Mouse (Mus musculus) spleen, postnatal 14 days (tissue): ENCODE measurements around the gene Tmem251.

ENCODE experiments used
- DNase-seq, 2 experiments: peaks; one replicate each; pipeline ENCODE4 v3.0.0; 2021 to 2022; ENCODE audit warnings: low spot score in 2 of 2

Tmem251 gene

GRCm38 (mm10) chr12:102710851-102711375 lies 32.6 kb upstream of the Tmem251 start:
- DNase-seq = no peak

DNA sequence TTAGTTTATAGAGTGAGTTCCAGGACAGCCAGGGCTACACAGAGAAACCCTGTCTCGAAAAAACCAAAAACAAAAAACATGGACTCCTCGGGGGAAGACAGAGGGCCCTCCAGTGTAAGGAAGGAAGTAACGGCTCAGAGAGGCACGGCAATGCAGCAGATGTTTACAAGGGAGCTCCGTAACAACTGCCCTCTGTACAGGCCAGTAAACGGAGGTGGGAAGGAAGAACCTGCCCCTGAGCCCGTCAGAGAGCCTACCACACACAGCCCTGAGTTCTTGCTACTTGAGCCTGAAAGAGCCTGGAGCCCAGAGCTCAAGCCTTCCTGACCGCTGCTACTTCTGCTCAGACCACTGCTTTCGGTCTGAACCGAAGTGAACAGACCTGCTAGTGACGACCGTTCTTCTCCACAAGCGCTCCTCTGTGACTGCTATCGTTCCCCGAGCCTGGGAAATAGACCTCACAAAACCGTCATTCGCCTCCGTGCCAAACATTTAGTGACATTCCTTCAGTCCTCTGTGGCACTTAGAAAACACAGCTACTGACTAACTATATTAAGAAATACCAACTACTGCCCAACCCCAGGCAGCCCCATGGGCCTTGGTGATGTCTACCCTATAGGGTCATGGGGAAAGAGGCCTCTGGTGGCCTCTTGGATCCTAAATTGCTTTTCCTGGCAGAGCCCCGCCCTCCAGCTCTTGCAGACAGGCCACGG lies 30.3 kb upstream of the Tmem251 start:
- DNase-seq = no peak

GRCm38 (mm10) chr12:102714116-102714515 lies 29.4 kb upstream of the Tmem251 start:
- DNase-seq = no peak

- DNase-seq = no peak
These were observed 28.7 kb upstream of the Tmem251 start for GRCm38 (mm10) chr12:102714654-102715395.

GRCm38 (mm10) chr12:102719552-102720315 lies 23.8 kb upstream of the Tmem251 start:
- peak in 1 of 2 experiments; percentile 29 for DNase-seq

- DNase-seq = no peak
These were observed 21.1 kb upstream of the Tmem251 start for GRCm38 (mm10) chr12:102722451-102722850.

- no peak for DNase-seq
These were observed 20.6 kb upstream of the Tmem251 start for GRCm38 (mm10) chr12:102722966-102723365.

GRCm38 (mm10) chr12:102723861-102724260 lies 19.7 kb upstream of the Tmem251 start:
- no peak for DNase-seq

DNA sequence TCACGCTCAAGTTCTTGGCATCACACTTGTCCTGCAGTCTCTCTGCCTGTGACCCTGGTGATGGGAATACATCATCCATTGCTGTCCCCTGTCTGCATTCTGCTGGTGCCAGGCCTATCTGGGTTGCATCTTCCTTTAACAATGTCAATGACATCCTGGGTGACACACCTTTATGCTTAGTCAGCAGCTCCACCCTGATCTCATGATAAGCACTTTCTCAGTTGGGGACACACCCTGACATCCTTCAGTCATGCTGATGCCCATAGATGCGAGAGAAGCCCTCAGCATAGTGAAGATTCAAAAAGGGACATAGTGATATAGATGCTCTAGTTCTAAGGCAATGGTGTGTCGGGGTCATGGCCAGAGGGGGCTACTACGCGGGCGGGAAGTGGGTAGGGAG lies 18.4 kb upstream of the Tmem251 start:
- DNase-seq = no peak

- no peak for DNase-seq
These were observed 17.8 kb upstream of the Tmem251 start for GRCm38 (mm10) chr12:102725761-102726175.

GRCm38 (mm10) chr12:102729855-102730797 lies 13.4 kb upstream of the Tmem251 start:
- no peak for DNase-seq

GRCm38 (mm10) chr12:102730798-102731619 lies 12.6 kb upstream of the Tmem251 start:
- DNase-seq = no peak

DNA sequence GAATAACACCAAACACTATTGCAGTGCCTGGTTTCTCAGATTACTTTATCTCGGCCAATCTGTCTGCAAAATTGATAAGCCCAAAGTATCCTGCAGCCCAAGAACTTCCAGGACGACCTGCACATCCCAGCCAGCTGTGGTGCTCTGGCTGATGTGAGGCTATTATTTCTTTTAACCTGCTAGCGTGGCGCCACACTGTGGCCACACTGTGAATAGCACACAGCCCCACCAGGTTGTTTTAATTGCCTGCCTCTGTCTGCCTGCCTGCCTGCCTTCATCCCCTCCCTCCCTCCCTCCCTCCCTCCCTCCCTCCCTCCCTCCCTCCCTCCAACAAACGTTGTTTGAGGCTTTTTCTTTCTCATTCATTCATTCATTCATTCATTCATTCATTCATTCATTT lies 10.2 kb upstream of the Tmem251 start:
- DNase-seq = peak; percentile 36 to 60

DNA sequence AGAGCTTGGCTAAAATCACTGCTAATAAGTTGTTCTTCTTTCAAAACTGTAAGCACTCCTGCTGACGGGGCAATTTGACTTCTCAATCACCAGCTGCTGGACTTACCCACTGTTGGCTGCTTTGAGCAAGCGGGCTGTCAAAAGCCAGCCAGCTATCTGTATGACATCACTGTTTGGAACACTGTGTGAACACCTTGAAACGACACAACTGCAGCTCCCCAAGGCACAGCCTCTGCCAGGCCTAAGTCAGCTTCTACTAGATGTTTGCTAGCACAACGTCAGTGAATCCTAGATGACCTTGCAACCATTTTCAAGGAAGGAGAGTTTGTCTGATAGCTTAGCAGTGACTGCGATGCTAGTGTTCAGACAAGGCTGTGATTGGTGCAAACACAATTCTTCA lies 4.5 kb upstream of the Tmem251 start:
- no peak for DNase-seq

DNA sequence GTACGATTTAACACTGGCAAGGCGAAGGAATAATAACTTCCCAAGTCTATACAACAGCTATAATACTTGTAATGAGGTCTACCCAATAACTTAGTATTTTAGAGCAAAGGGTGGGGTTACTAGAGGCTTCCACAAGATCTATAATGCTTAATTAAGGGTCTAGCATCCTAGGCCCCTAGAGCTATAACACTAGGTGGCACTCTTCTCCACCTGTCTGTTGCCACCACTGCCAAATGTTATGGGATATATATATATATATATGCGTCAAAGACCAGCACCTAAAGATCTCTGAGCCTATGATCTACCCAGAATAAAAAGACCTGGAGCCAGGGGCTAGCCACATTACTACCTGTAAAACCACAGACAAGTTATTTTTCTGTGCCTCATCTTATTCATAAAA lies 3.3 kb upstream of the Tmem251 start:
- DNase-seq = no peak

GRCm38 (mm10) chr12:102742056-102742455 lies 1.5 kb upstream of the Tmem251 start:
- no peak for DNase-seq

- DNase-seq = no peak
These were observed 450 bp upstream of the Tmem251 start for GRCm38 (mm10) chr12:102743036-102743588.

DNA sequence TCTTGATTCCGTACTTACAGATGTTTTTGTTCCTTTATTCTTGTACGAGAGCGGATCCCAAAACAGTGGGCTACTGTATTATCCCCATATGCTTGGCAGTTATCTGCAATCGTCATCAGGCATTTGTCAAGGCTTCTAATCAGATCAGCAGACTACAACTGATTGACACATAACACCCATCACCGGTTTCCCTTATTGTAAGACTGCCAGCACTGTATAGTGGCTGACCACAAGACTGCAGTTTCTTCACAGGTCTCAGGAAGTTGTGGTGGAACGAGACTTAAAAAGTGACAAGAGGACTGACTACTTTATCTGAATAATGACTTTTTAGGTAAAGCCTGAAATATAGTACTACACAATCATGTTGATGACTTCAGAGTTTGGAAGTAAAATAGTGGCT lies 1.3 kb downstream of the Tmem251 start:
- no peak for DNase-seq

- no peak for DNase-seq
These were observed 4.7 kb downstream of the Tmem251 start for GRCm38 (mm10) chr12:102748256-102748655.

GRCm38 (mm10) chr12:102756304-102756703 lies 12.7 kb downstream of the Tmem251 start:
- DNase-seq = peak; percentile 25 to 55
